Mouse (Mus musculus): ENCODE results near the gene Tmem246. TPM values are rescaled to one million over a fixed set of nuclear protein-coding genes. Genes with fewer than 3 reads are reported as not detected.
"Not testable (repeated sequence)": the region's sequence is repeated elsewhere in the genome, so short reads cannot be mapped to it uniquely, and the experiment has no call there.

Gene Tmem246
- total and polyA plus RNA-seq, 2 experiments = 0.46 to 0.59 TPM

- TF ChIP-seq POLR2A (IDR thresholded peaks at IDR 0.05; ENCODE audit: extremely low read depth, insufficient read depth, low read length) (no peak), CTCF (IDR thresholded peaks at IDR 0.05; ENCODE audit: low read depth, low read length) (no peak)
- H3K36me3 ChIP-seq (ENCODE audit: control insufficient read depth, insufficient read depth, low read length) = 0 out of 2 replicates have a peak, but pooled peaks cover 1% of the 10 kb centered on the region
- 83% methylated on average over 5 of the region's 5 CpGs for WGBS
- H3K9ac ChIP-seq (ENCODE audit: low read depth, low read length) = no peak overlapping the region
- H3K27me3 ChIP-seq (ENCODE audit: control insufficient read depth, insufficient read depth, low read length) = no peaks in the 10 kb centered on the region
- H3K4me1 ChIP-seq (ENCODE audit: control insufficient read depth, insufficient read depth, low read length) = 0 out of 2 replicates have a peak, but pooled peaks cover 2% of the 10 kb centered on the region
- DNase-seq (ENCODE audit: extremely low read depth, low read depth, low spot score) = no peak
- 0 out of 2 replicates have a peak, but pooled peaks cover 3% of the 10 kb centered on the region for H3K79me2 ChIP-seq (ENCODE audit: control insufficient read depth, insufficient read depth, low read length)
- no peak overlapping the region for H3K27ac ChIP-seq (replicated peaks; ENCODE audit: insufficient read depth, low read depth, low read length)
- no peak overlapping the region for H3K4me3 ChIP-seq (ENCODE audit: insufficient read depth, low read depth, low read length)
Measured at GRCm38 (mm10) chr4:49628941-49629340, 31.3 kb upstream of the Tmem246 start.

DNA sequence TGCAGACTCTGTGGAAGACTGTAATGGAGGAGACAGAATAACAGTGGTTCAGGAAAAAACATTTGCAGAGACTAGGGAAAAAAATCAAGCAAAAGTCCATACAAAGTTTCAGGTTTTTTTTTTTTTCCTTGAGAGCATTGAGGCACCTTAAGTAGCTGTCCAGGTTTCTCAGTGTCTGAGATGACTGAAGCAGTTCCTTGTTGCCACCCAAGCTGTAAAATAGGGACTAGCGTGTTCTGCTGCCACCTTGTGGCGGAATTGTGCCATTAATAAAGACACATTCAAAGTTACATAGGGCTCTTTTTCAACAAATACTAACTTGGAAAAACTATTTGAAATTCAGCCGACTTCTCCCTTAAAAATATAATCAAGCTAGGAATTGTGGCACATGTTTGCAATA lies 29.3 kb upstream of the Tmem246 start:
- no peak overlapping the region for H3K27ac ChIP-seq (replicated peaks; ENCODE audit: insufficient read depth, low read depth, low read length)
- H3K9ac ChIP-seq (ENCODE audit: low read depth, low read length) = no peak overlapping the region
- TF ChIP-seq CTCF (IDR thresholded peaks at IDR 0.05; ENCODE audit: low read depth, low read length) = peak; percentile 60; the same call in 1 of the 2 replicates
- TF ChIP-seq POLR2A (IDR thresholded peaks at IDR 0.05; ENCODE audit: extremely low read depth, insufficient read depth, low read length) = no peak
- H3K27me3 ChIP-seq (ENCODE audit: control insufficient read depth, insufficient read depth, low read length) = no peaks in the 10 kb centered on the region
- H3K4me1 ChIP-seq (ENCODE audit: control insufficient read depth, insufficient read depth, low read length) = no peaks in the 10 kb centered on the region
- peak; percentile 51 for DNase-seq (ENCODE audit: extremely low read depth, low read depth, low spot score)
- H3K4me3 ChIP-seq (ENCODE audit: insufficient read depth, low read depth, low read length) = no peak overlapping the region
- H3K79me2 ChIP-seq (ENCODE audit: control insufficient read depth, insufficient read depth, low read length) = no peaks in the 10 kb centered on the region
- H3K36me3 ChIP-seq (ENCODE audit: control insufficient read depth, insufficient read depth, low read length) = no peaks in the 10 kb centered on the region
- WGBS = 3% methylated on average over 3 of the region's 3 CpGs

GRCm38 (mm10) chr4:49624969-49625368 lies 27.3 kb upstream of the Tmem246 start:
- H3K79me2 ChIP-seq (ENCODE audit: control insufficient read depth, insufficient read depth, low read length); H3K27ac ChIP-seq (replicated peaks; ENCODE audit: insufficient read depth, low read depth, low read length); H3K4me1 ChIP-seq (ENCODE audit: control insufficient read depth, insufficient read depth, low read length); H3K27me3 ChIP-seq (ENCODE audit: control insufficient read depth, insufficient read depth, low read length); H3K36me3 ChIP-seq (ENCODE audit: control insufficient read depth, insufficient read depth, low read length); H3K9ac ChIP-seq (ENCODE audit: low read depth, low read length); DNase-seq (ENCODE audit: extremely low read depth, low read depth, low spot score); H3K4me3 ChIP-seq (ENCODE audit: insufficient read depth, low read depth, low read length): not testable (repeated sequence)
- 89% methylated on average over 4 of the region's 4 CpGs for WGBS

DNA sequence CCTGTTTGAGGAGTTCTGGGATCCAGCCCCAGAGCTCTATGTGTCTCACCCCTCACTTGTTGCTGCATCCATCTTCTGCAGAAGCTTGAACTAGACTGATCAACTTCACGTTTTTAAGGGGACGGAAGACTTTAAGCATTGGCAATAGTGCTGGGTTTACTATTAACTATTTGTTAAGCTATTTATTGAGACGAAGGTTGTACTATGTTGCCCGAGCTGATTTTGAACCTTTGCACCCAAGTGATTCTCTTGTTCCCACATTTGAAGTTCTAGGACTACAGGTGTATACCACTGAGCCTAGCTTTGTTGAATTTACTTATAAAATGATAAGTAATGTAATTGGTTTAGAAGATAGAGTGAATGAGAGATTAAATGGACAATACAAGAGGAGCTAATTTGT lies 26.2 kb upstream of the Tmem246 start:
- no peak for DNase-seq (ENCODE audit: extremely low read depth, low read depth, low spot score)
- Histone ChIP-seq H3K9ac (ENCODE audit: low read depth, low read length) (no peak overlapping the region), H3K79me2 (ENCODE audit: control insufficient read depth, insufficient read depth, low read length) (no peaks in the 10 kb centered on the region), H3K27me3 (ENCODE audit: control insufficient read depth, insufficient read depth, low read length) (no peaks in the 10 kb centered on the region), H3K4me3 (ENCODE audit: insufficient read depth, low read depth, low read length) (no peak overlapping the region), H3K4me1 (ENCODE audit: control insufficient read depth, insufficient read depth, low read length) (no peaks in the 10 kb centered on the region), H3K36me3 (ENCODE audit: control insufficient read depth, insufficient read depth, low read length) (no peaks in the 10 kb centered on the region), H3K27ac (replicated peaks; ENCODE audit: insufficient read depth, low read depth, low read length) (no peak overlapping the region)
- WGBS = 24% methylated on average over 4 of the region's 4 CpGs
- TF ChIP-seq POLR2A (IDR thresholded peaks at IDR 0.05; ENCODE audit: extremely low read depth, insufficient read depth, low read length) (no peak), CTCF (IDR thresholded peaks at IDR 0.05; ENCODE audit: low read depth, low read length) (no peak)

DNA sequence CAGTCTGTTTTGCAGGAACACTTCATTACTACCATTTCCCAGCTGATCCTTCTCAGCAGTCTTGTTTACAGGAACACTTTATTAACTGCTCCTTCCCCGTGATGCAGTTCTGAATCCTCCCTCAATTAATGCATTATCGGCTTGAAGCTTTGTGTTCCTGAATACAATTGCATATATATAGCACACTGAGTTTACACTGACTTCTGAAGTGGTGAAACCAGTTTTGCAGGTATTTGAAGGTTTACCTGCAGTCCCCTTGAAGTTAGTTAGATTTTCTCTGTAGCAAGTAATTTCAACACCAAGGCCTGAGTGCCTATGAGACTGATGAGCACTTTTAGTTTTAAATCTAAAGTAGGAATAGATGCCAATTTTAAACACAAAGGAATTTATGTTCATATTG lies 24.6 kb upstream of the Tmem246 start:
- WGBS = 88% methylated on average over 2 of the region's 2 CpGs
- Histone ChIP-seq H3K36me3 (ENCODE audit: control insufficient read depth, insufficient read depth, low read length) (no peaks in the 10 kb centered on the region), H3K27ac (replicated peaks; ENCODE audit: insufficient read depth, low read depth, low read length) (no peak overlapping the region), H3K4me1 (ENCODE audit: control insufficient read depth, insufficient read depth, low read length) (no peaks in the 10 kb centered on the region), H3K27me3 (ENCODE audit: control insufficient read depth, insufficient read depth, low read length) (no peaks in the 10 kb centered on the region), H3K79me2 (ENCODE audit: control insufficient read depth, insufficient read depth, low read length) (no peaks in the 10 kb centered on the region), H3K9ac (ENCODE audit: low read depth, low read length) (no peak overlapping the region), H3K4me3 (ENCODE audit: insufficient read depth, low read depth, low read length) (no peak overlapping the region)
- TF ChIP-seq CTCF (IDR thresholded peaks at IDR 0.05; ENCODE audit: low read depth, low read length) (no peak), POLR2A (IDR thresholded peaks at IDR 0.05; ENCODE audit: extremely low read depth, insufficient read depth, low read length) (no peak)
- no peak for DNase-seq (ENCODE audit: extremely low read depth, low read depth, low spot score)

DNA sequence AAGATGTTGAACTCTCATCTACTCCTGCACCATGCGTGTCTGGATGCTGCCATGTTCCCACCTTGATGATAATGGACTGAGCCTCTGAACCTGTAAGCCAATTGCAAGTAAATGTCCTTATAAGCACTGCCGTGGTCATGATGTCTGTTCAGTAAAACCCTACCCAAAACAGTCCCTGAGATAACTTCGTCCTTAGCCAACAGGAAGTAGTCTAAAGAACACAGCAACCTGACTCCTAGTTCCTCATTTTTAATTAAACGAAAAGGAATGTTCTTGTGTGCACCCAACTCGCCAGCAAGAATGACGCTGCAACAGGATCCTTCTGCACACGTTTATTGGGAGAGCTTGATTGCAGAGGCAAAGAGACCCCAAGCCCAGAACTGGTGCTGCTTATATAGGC lies 22.2 kb upstream of the Tmem246 start:
- not testable (repeated sequence) for H3K4me1 ChIP-seq (ENCODE audit: control insufficient read depth, insufficient read depth, low read length); H3K36me3 ChIP-seq (ENCODE audit: control insufficient read depth, insufficient read depth, low read length); H3K4me3 ChIP-seq (ENCODE audit: insufficient read depth, low read depth, low read length); H3K27me3 ChIP-seq (ENCODE audit: control insufficient read depth, insufficient read depth, low read length); H3K27ac ChIP-seq (replicated peaks; ENCODE audit: insufficient read depth, low read depth, low read length); H3K9ac ChIP-seq (ENCODE audit: low read depth, low read length); H3K79me2 ChIP-seq (ENCODE audit: control insufficient read depth, insufficient read depth, low read length); DNase-seq (ENCODE audit: extremely low read depth, low read depth, low spot score)
- 84% methylated on average over 7 of the region's 7 CpGs for WGBS

Measured in liver, adult 2 months (tissue).